Mouse (Mus musculus): Measurements from ENCODE around the gene Sulf2. TPM values are rescaled to one million over a fixed set of nuclear protein-coding genes. Genes with fewer than 3 reads are reported as not detected.

Gene Sulf2
- total and polyA plus RNA-seq, 3 experiments, result not detected

DNA sequence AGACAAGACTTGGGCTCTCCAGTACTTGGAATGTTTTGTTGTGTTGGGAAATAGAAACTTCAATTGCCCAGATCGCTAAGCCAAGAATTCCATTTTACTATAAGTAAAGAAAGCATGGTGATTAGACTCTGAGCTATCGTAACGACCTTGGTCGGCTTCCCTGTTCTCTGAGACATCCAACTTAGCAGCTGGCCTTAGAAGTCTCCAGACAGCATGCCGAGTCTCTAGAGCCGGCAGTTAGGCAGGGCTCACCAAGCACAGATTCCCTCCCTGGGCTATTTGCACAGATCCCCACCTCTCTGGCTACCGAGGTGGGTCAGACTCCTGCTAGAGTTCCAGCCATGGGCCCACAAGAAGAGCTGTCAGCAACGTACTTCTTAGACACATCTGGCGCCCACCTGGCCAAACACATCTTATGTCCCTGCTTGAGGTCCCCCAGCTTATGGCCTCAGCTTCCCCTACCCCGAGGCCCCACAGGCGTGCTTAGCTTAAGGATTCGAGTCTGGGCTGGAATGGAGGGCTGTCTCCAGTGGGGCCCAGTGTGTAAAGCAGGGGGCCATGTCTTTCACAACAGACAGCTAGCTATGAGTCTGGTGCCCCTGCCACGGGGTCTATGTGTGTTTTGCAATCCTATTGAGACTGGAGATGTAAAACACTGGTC is 6.7 kb downstream of the Sulf2 start:
- no peaks in the 10 kb centered on the region for H3K9me3 ChIP-seq (replicated peaks; ENCODE audit: low read length)
- dilution Hi-C loops (cut with MboI; ENCODE audit: extremely low pct_ligation_motif_present, extremely low pct_unique_long_range_greater_than_20kb, low sequenced_read_pairs), result no loop called here
- H3K9ac ChIP-seq (ENCODE audit: insufficient read depth, low read depth), result no peak overlapping the region

GRCm38 (mm10) chr2:166147930-166148651 is 7.4 kb downstream of the Sulf2 start:
- H3K27me3 ChIP-seq (replicated peaks), result peaks cover 30% of the 10 kb centered on the region
- H3K4me1 ChIP-seq (ENCODE audit: control insufficient read depth in 1 of 2, insufficient read depth in 2 of 2), result no peaks in the 10 kb centered on the region
- dilution Hi-C loops (cut with MboI; ENCODE audit: extremely low pct_ligation_motif_present, extremely low pct_unique_long_range_greater_than_20kb, low sequenced_read_pairs), result no loop called here
- H3K4me2 ChIP-seq (ENCODE audit: insufficient read depth, low read depth, poor library complexity, severe bottlenecking), result no peak overlapping the region
- in situ Hi-C loops (cut with MboI; ENCODE audit: low pct_ligation_motif_present, low pct_unique_long_range_greater_than_20kb, low sequenced_read_pairs), result no loop called here
- TF ChIP-seq USF2 (conservative IDR thresholded peaks at IDR 0.05; ENCODE audit: low read depth, low read length) (no peak), TBP (conservative IDR thresholded peaks at IDR 0.05; ENCODE audit: low read depth, low read length) (no peak), CHD1 (IDR thresholded peaks at IDR 0.05; ENCODE audit: low read depth, low read length) (no peak), USF1 (IDR thresholded peaks at IDR 0.05; ENCODE audit: low read depth, low read length) (no peak), BHLHE40 (IDR thresholded peaks at IDR 0.05; ENCODE audit: low read depth, low read length) (no peak), MAZ (IDR thresholded peaks at IDR 0.05; ENCODE audit: low read depth, low read length) (no peak), HCFC1 (IDR thresholded peaks at IDR 0.05; ENCODE audit: low read depth, low read length) (no peak), RAD21 (IDR thresholded peaks at IDR 0.05; ENCODE audit: low read depth, low read length) (no peak), MXI1 (IDR thresholded peaks at IDR 0.05; ENCODE audit: low read depth, low read length) (no peak), ZC3H11A (IDR thresholded peaks at IDR 0.05; ENCODE audit: low read depth, low read length) (no peak), NRF1 (IDR thresholded peaks at IDR 0.05; ENCODE audit: low read depth, low read length) (no peak), ELF1 (IDR thresholded peaks at IDR 0.05; ENCODE audit: low read depth, low read length) (no peak), UBTF (IDR thresholded peaks at IDR 0.05; ENCODE audit: low read depth, low read length) (no peak)
- H3K4me3 ChIP-seq (replicated peaks in 1 of 3; ENCODE audit: low read depth in 2 of 3, low read length in 2 of 3, poor library complexity in 1 of 3), result no peak overlapping the region
- no peaks in the 10 kb centered on the region for H3K79me2 ChIP-seq (replicated peaks; ENCODE audit: control insufficient read depth, extremely low read depth, insufficient read depth, poor library complexity, severe bottlenecking)
- no peaks in the 10 kb centered on the region for H3K9me3 ChIP-seq (replicated peaks; ENCODE audit: low read length)
- no peak overlapping the region for H3K27ac ChIP-seq (ENCODE audit: insufficient read depth, low read depth)
- H3K9ac ChIP-seq (ENCODE audit: insufficient read depth, low read depth), result no peak overlapping the region
- no peak for DNase-seq (ENCODE audit: extremely low read depth)
- no peaks in the 10 kb centered on the region for H3K36me3 ChIP-seq (replicated peaks in 1 of 2; ENCODE audit: control insufficient read depth in 1 of 2, insufficient read depth in 1 of 2, low read length in 1 of 2)

More for the DNA sequence above, 6.7 kb downstream of the Sulf2 start:
- H3K36me3 ChIP-seq (replicated peaks in 1 of 2; ENCODE audit: control insufficient read depth in 1 of 2, insufficient read depth in 1 of 2, low read length in 1 of 2), result no peaks in the 10 kb centered on the region
- no peak for DNase-seq (ENCODE audit: extremely low read depth)
- H3K4me1 ChIP-seq (ENCODE audit: control insufficient read depth in 1 of 2, insufficient read depth in 2 of 2), result no peaks in the 10 kb centered on the region
- peaks cover 28% of the 10 kb centered on the region for H3K27me3 ChIP-seq (replicated peaks)
- TF ChIP-seq BHLHE40 (IDR thresholded peaks at IDR 0.05; ENCODE audit: low read depth, low read length) (no peak), MEF2A (IDR thresholded peaks at IDR 0.05; ENCODE audit: borderline replicate concordance, low read depth, low read length) (no peak), NRF1 (IDR thresholded peaks at IDR 0.05; ENCODE audit: low read depth, low read length) (no peak), JUN (IDR thresholded peaks at IDR 0.05; ENCODE audit: insufficient read depth, low read depth, low read length) (no peak), IRF4 (IDR thresholded peaks at IDR 0.05; ENCODE audit: low read depth, low read length) (no peak), USF1 (IDR thresholded peaks at IDR 0.05; ENCODE audit: low read depth, low read length) (no peak), ZNF384 (IDR thresholded peaks at IDR 0.05; ENCODE audit: low read depth, low read length) (no peak)
- H3K79me2 ChIP-seq (replicated peaks; ENCODE audit: control insufficient read depth, extremely low read depth, insufficient read depth, poor library complexity, severe bottlenecking), result no peaks in the 10 kb centered on the region
- no peak overlapping the region for H3K4me3 ChIP-seq (replicated peaks in 1 of 3; ENCODE audit: low read depth in 2 of 3, low read length in 2 of 3, poor library complexity in 1 of 3)
- H3K4me2 ChIP-seq (ENCODE audit: insufficient read depth, low read depth, poor library complexity, severe bottlenecking), result no peak overlapping the region
- no peak overlapping the region for H3K27ac ChIP-seq (ENCODE audit: insufficient read depth, low read depth)
- in situ Hi-C loops (cut with MboI; ENCODE audit: low pct_ligation_motif_present, low pct_unique_long_range_greater_than_20kb, low sequenced_read_pairs), result no loop called here
